Mouse (Mus musculus) embryonic stem cell, embryonic (primary cell): ENCODE measurements around the gene Hand2.

Experiments used
- CTCF ChIA-PET, 4 experiments: fragments of 300-600 bp in 2 of 4; fragments of 350-600 bp in 2 of 4; sonication (Branson Sonifier 250); formaldehyde crosslinking; loops; one replicate each; lab custom pipeline; 2022; ENCODE audit warnings: inconsistent platforms in 2 of 4; lab: Charles Lee
- POLR2A ChIA-PET, 4 experiments: fragments of 300-600 bp in 2 of 4; fragments of 350-600 bp in 2 of 4; sonication (Branson Sonifier 250); formaldehyde crosslinking; loops; one replicate each; lab custom pipeline; 2022; ENCODE audit warnings: antibody characterized with exemption in 4 of 4, inconsistent platforms in 1 of 4; lab: Charles Lee

Gene Hand2

DNA sequence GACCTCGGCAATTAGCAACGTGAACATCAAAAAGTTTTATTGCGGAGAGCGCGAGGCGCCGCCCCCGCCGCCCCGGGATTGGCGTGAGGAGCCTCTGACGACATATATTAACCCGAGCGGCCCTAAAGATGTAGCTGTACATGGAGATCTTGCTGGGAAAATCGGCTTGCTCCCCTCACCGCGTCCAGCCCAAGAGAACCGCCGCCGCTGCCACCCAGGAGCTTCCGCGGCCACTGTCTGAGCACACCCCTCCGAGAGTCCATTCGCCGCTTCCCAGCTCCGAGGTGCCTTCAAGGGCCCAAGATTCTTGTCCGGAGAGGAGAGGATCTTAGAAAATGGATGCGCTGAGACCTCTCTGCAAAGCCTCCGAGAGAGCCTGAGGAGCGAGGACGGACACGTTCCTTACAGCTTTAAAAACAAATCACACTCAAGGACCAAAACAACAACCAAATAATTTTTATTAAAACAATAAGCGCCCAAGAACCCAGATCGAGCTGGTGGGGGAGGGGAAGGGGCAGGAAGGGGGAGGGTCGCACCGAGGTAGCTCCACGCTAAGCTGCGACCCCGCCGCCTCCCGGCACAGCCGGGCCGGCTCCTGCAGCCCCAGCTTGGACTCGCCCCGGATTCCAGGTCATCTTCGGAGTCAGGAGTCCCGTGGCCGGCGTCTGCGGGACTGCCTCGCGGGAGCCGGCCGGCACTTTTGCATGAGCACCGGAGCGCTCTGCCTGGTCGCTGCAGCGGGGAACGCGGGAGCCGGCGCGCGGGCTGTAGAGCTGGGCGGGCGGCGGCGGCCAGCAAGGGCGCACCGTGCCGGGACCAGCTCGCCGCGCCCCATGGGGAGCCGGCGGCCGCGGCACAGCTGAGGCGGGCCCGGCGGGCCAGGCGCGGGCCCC, at the start of gene Hand2:
Gene Hand2 (plus strand): TSS at position 133 of the 893 bp plus-strand sequence.
- ChIA-PET CTCF (interaction anchor here in 3 of 4 experiments (0.6 to 1.4 kb wide), 6 partner anchors 20 to 182 kb away, joined by 3 to 4 read pairs (median 4); no protein-coding TSS in a partner anchor), POLR2A (interaction anchor here (0.6 to 3.5 kb wide), 9 partner anchors 8 to 199 kb away, joined by 3 to 15 read pairs (median 3); no protein-coding TSS in a partner anchor)

DNA sequence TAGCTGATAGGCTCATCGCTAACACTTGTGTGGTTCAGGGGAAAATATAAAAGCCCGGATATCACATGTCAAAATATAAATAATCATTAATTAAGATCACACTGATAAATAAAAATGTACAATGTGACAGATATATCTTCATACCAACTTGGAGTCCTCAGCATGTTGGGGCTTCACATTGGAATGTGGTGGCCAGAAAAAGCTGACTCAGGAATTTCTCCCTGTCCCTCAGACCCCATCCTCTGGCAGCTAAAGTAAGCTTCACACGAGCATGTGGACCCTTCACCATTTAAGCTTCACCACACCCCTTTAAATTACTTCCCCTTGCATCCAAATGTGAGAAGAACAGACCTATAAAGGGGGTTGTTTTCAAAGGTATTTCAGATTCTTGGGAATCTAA, 47.7 kb upstream of the Hand2 start:
- CTCF ChIA-PET, result no interaction called here
- POLR2A ChIA-PET, result no interaction called here

DNA sequence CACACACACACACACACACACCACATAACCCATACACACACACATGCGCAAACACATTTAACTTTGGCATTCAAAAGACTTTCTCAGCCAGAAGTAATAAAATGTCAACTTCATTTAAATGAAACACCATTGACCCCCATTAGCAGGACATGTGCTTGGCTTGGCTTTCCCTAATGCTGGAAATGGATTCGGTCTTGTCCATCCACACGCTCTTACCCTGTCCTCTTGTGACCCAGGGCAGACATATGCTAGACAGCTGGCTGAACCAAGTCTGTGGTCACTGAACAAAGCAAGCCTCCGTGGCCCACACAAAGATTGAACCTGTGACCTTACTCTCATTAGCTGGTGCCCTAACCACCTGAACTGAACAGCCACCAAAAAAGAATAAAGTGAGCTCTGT, 27.3 kb upstream of the Hand2 start:
- ChIA-PET CTCF (interaction anchor here in 1 of 4 experiments (0.7 kb wide), 1 partner anchor 595 kb away, joined by 3 read pairs; no protein-coding TSS in a partner anchor), POLR2A (interaction anchor here in 1 of 4 experiments (0.5 kb wide), 1 partner anchor 116 kb away, joined by 3 read pairs; no protein-coding TSS in a partner anchor)

DNA sequence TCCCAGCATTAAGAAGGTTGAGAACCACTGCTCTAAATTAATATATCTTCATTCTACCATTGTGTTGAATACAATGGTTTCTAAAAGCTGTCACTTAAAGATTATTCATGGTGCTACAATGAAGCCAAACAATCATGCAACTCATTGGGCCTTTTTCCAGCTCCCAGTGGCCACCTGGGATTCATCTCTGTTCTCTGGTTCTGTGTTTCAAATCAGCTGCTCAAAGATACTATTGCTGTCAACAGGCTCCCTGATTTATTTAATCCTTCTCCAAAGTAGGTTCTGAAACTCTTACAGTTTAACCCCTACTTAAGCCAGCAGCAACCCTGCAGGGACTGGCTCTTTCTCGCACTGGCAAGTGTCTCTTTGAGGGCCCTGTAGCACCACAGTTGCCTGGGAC, 17.3 kb upstream of the Hand2 start:
- ChIA-PET CTCF (interaction anchor here in 1 of 4 experiments (1.5 kb wide), 1 partner anchor 11 kb away, joined by 3 read pairs; no protein-coding TSS in a partner anchor), POLR2A (no interaction called here)

DNA sequence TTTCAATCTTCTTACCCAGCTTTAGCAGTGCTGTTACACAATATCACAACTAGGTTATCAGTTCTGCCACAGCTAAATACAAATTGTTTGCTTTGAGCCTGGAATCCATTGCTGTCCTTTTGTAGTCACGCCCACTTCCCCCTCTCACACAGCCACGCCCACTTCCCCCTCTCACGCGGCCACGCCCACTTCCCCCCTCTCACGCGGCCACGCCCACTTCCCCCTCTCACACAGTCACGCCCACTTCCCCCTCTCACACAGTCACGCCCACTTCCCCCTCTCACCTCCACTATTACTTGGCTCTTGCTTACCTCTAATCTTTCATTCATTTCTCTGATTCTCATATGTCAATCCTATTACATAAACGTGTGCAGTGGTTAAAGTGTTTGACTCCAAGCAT, 15.8 kb upstream of the Hand2 start:
- CTCF ChIA-PET, result interaction anchor here in 1 of 4 experiments (1.5 kb wide), 1 partner anchor 9 kb away, joined by 3 read pairs; no protein-coding TSS in a partner anchor

DNA sequence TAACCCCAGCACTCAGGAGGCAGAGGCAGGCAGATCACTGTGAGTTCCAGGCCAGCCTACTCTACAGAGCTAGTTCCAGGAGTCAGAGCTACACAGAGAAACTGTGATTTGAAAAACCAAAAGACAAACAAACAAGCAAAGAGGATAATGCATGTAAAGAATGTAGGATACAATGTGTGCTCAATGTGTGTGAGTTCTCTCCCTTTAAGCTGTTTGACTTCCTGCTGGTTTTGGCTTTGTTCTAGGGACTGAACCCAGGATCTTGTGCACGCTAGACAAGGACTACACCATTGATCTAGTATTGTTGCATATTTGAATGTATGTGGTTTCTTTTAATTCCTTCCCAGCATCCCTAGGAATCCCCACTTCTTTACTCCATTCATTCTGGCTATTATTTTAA, 14.3 kb upstream of the Hand2 start:
- POLR2A ChIA-PET, result interaction anchor here in 1 of 4 experiments (0.6 kb wide), 1 partner anchor 528 kb away, joined by 3 read pairs; no protein-coding TSS in a partner anchor

More for the DNA sequence above, 15.8 kb upstream of the Hand2 start:
- POLR2A ChIA-PET, result interaction anchor here in 1 of 4 experiments (1.3 to 1.4 kb wide), 2 partner anchors 18 to 95 kb away, joined by 3 read pairs; no protein-coding TSS in a partner anchor

DNA sequence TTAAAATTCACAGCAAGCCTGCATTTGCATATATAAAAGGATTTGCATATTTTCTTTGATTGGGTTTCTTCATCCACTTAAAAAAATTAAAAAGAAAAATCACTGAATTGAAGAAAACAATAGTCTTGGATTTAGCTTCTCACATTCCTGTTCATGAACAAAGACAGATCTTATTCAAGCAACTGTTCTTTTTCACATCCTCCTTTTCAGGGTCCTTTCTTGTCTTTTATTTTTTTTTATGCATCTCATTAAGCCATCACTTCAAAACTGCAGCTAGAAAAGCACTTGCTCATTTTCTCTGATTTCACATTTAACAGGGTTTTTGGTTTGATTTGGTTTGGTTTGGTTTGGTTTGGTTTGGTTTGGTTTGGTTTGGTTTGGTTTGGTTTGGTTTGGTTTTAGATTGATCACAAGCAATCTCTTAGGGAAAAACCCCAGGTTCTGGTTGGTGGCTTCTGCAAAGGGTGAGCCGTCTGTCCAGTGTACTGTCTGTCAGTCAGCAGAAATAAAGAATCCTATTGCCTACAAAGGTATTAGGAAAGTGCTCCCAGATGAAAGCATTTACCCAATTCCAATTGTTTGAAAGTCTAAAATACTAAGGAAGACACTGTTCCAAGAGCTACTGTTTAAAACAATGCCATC, 10.8 kb upstream of the Hand2 start:
- CTCF ChIA-PET, result no interaction called here
- POLR2A ChIA-PET, result interaction anchor here in 1 of 4 experiments (0.8 to 1.0 kb wide), 2 partner anchors 9 to 17 kb away, joined by 3 to 4 read pairs; no protein-coding TSS in a partner anchor

More for the DNA sequence above, 14.3 kb upstream of the Hand2 start:
- CTCF ChIA-PET, result interaction anchor here in 1 of 4 experiments (0.6 kb wide), 1 partner anchor 22 kb away, joined by 3 read pairs; no protein-coding TSS in a partner anchor

DNA sequence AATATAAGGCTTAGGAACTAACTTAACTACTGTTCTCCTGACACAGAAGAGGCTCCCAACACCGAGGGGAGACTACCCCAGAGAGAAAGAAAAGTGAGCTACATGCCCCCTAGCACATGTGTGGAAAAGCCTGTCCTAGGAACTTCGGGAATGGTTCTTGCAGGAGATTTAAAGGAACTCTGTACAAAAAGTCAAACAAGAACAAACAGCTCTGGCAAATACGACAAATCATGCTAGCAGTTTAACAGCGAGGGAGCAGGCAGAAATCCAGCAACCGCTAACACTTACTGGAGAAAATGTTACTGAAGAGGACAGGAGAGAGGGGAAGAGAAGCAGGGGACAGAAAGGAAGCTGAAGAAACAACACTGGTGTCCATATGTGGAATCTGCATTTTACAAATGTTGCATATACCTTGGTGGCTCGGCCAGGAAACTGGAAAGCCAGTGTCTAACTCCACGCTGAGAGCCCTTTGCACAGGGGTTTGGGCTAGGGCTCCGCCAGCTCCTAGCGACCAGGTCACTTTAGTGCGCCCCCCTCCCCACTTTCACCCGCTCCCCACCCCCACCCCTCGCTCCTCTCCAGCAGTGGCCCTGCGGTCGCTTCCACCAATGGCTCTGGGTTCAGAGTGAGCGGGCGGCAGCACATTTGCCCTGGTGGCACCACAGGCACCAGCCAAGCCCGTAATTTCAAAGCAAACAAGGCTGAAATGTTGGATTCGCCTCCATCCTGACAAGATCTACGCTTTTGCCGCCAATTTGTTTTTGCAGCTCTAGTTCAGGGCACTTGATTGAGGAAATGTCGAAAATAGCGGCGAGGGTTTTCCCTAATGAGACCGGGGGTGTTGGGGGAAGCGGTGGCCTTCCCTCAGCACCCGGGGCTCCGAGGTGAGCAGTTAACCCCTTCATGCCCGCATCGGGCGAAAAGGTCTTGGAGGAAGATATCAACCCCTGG, 8.5 kb upstream of the Hand2 start:
- ChIA-PET CTCF (interaction anchor here in 2 of 4 experiments (0.6 to 1.1 kb wide), 3 partner anchors 10 to 32 kb away, joined by 3 read pairs; no protein-coding TSS in a partner anchor), POLR2A (interaction anchor here in 2 of 4 experiments (0.6 to 3.5 kb wide), 3 partner anchors 11 to 175 kb away, joined by 4 to 15 read pairs (median 4); partner anchors contain the start of gene Sap30 (in 1 of the 2))

DNA sequence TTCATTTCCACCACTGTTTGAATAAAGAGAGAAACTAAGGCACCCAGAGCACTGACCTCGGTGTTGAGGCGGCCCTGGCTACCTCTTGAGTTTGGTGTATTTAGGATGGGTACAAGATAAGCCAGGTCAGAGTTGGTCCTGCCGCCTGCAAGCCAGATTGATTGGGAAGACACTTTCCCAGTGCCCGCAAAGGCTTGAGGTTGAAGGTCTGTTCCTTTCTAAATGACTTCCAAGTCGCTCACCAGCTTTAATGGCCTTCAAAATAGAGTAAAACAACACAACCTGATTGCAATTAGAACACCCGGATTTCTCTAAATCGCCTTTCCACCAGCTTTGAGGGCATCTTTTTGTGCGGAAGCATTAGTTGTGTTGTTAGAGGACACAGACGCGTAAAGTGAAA, 7.2 kb upstream of the Hand2 start:
- ChIA-PET POLR2A (interaction anchor here in 2 of 4 experiments (0.6 to 3.5 kb wide), 2 partner anchors 9 to 174 kb away, joined by 3 to 15 read pairs; partner anchors contain the start of gene Sap30 (in 1 of the 2)), CTCF (interaction anchor here (0.6 to 1.3 kb wide), 14 partner anchors 9 to 477 kb away, joined by 3 to 5 read pairs (median 3); no protein-coding TSS in a partner anchor)

DNA sequence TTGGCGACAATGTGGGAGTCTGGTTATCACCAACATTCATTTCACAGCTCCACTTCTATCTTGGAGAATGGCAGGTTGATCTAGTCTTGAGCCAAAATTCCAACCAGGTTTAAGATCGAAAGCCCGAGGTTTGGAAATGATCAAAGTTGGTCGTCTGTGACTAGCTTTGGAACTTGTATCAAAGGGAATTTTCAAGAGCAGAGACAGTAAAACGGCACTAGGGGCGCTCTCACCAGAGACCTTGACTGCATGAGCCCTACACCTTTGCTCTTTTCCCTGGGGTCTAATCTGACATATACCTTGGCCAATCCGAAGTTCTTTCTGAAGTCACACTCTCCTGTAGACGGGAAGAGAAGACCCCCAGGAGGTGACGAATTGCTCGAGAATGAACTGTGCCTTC, 6.6 kb upstream of the Hand2 start:
- ChIA-PET POLR2A (interaction anchor here in 2 of 4 experiments (0.6 to 3.5 kb wide), 2 partner anchors 9 to 174 kb away, joined by 3 to 15 read pairs; partner anchors contain the start of gene Sap30 (in 1 of the 2)), CTCF (interaction anchor here (0.6 to 1.3 kb wide), 16 partner anchors 8 to 1780 kb away, joined by 3 to 8 read pairs (median 3); no protein-coding TSS in a partner anchor)

DNA sequence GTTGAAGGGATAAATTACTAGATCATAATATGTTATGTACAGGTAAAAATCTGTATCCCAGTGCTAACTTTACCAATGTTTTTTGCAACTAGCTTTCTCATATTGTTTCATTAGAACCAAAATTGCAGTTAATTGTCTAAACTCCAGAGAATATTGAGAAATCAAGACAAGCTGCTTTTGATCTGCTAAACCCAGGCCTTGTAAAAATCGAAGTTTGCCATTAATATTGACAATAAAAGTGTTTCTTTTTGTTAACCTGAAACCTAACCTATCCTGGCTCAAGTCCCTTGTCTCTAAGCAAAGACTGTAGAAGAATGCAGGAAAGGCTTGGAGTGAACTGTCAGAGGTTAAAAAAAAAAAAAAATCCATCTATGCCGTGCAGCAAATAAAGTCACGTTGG, 5.3 kb upstream of the Hand2 start:
- ChIA-PET POLR2A (no interaction called here), CTCF (no interaction called here)

DNA sequence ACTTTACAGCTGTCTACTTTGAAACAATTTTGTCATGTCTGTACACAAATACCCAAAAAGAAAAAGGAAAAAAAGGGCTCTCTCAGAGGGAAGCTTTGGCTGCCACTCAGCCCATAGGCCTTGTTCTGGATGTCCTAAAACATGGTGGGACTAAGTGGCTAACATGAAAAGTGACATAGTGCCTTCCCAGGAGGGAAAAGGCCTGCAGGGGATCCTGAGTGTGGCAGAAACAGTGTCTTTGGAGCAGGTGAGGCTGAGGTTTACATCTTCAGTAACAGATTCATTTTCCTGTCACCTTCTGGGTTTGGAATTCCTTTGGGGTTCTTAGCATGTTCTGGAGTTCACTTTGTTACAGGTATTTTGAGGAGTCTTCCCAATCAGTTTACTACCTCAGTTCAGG, 3.7 kb upstream of the Hand2 start:
- CTCF ChIA-PET, result interaction anchor here in 1 of 4 experiments (0.7 kb wide), 1 partner anchor 681 kb away, joined by 6 read pairs; no protein-coding TSS in a partner anchor
- POLR2A ChIA-PET, result interaction anchor here in 1 of 4 experiments (0.6 kb wide), 1 partner anchor 261 kb away, joined by 3 read pairs; no protein-coding TSS in a partner anchor

DNA sequence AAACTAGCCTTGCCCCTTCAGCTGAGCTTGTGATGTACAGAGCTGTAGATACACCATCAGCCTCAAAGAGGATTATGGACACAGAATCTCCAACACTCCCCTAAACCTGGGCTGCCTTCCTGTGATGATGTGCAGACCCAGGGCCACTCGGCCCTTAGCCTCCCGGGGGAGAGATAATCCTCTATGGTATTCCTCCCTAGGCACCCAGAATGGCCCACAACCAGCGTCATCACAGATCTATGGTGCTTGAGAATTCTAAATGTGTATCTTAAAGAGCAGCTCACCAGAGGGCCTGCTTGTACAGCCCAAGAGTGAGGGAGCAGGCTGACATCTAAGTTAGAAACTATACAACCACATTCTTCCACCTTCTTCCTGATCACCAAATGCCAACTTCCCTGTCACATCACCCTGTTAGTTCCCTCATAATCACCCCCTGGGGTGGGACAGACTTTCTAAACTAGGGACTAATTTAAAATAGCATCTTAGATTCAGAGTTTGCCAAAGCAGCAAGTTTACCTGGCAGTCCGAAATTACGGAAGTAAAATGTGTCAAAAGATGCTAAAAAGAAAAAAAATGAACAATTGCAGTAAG, 2.8 kb upstream of the Hand2 start:
- CTCF ChIA-PET, result no interaction called here
- POLR2A ChIA-PET, result interaction anchor here in 1 of 4 experiments (0.6 to 0.9 kb wide), 2 partner anchors 8 to 12 kb away, joined by 3 read pairs; no protein-coding TSS in a partner anchor

DNA sequence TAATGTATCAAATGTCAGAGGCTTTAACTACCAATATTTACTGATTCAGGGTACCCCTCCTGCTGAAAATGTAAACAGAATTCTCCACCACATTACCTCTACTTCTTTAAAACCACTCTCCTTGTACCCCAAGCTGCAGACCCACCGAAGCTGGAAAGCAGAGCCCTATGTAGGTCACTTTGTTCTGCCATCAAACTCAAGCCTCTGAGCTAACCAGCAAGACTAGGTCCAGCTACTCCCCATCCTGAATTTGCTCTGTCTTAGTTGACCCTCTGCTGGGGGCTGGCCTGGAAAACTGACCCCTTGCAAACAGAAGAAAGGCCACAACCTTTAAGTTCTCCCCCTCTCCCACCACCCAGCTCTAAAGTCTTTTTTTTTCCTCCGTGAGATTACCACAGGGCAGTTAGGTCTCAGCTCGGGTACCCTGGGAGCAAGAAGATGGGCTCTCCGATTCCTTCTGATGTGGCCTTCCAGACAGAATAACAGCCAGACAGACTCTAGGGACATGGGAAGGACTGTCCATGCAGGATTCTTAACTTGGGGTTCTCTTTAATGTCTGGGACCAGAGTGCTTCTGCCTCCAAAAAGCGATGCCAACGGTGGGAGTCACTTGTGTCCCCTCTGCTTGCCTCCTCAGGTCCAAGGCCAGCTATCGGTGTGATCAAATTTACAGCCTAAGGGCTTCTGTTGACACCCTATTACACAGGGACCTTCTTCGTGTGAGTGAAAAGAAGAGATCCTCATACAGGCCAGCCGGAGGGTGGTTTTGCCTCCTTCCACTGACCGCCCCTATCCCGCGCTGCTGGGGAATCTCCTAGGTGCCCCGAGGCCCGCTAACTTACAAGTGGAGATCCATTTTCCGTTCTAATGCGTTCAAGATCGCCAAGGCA, 1.4 kb upstream of the Hand2 start:
- POLR2A ChIA-PET, result interaction anchor here in 1 of 4 experiments (0.9 kb wide), 1 partner anchor 9 kb away, joined by 3 read pairs; no protein-coding TSS in a partner anchor
- CTCF ChIA-PET, result interaction anchor here in 2 of 4 experiments (0.6 kb wide), 2 partner anchors 481 to 828 kb away, joined by 3 to 4 read pairs; no protein-coding TSS in a partner anchor

DNA sequence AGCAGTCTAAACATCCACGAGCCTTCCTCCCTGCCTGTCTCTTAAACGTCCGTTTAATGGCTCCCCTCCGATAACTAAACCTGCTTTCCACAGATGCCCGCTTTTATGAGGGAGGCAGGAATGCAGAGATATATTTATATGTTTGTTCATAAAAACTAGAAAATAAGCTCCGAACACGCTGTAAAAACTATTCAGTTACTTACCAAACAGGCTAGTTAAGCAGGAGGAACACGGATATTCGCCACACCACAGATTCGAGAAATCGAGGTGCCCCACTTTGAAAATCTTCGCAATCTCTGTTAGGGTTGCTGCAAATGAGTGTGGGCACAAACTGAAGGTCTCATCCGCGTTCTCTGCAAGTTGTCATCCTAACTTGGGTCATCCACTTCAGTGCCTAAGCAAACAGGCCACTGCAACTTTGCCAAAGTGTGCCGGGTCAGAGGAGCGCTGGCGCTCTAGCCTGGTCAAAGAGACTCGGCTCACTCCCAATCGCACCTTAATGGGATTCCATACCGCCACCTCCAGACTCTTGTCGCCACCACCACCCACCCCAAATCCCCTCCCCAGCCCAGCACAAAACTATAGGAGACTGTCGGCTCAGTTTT, 700 bp upstream of the Hand2 start:
- POLR2A ChIA-PET, result interaction anchor here in 2 of 4 experiments (0.6 to 1.4 kb wide), 3 partner anchors 10 to 57 kb away, joined by 3 to 4 read pairs (median 3); no protein-coding TSS in a partner anchor
- CTCF ChIA-PET, result interaction anchor here in 1 of 4 experiments (0.6 kb wide), 1 partner anchor 480 kb away, joined by 4 read pairs; no protein-coding TSS in a partner anchor
